Mouse (Mus musculus): ENCODE data around the gene Ptgdr2. TPM values are rescaled to one million over a fixed set of nuclear protein-coding genes. Genes with fewer than 3 reads are reported as not detected.
A peak's percentile ranks its signal among the peaks of the same experiment; 100 is the strongest.

Ptgdr2 gene
- polyA plus RNA-seq, 1 experiment from 2014 or later = not detected

- no peak overlapping the region for H3K4me3 ChIP-seq (ENCODE audit: low read depth, low read length)
- no peaks in the 10 kb centered on the region for H3K9me3 ChIP-seq (ENCODE audit: control insufficient read depth)
- no peaks in the 10 kb centered on the region for H3K27me3 ChIP-seq (replicated peaks; ENCODE audit: control insufficient read depth, insufficient read depth, low read length)
- WGBS = 42% methylated on average over 12 of the region's 12 CpGs
- peak; percentile 14; the same call in 1 of the 2 replicates for ATAC-seq
- no peak overlapping the region for H3K27ac ChIP-seq (ENCODE audit: low read depth, low read length)
- no peak overlapping the region for H3K9ac ChIP-seq (ENCODE audit: low read depth, low read length)
- no peaks in the 10 kb centered on the region for H3K4me1 ChIP-seq (replicated peaks; ENCODE audit: control insufficient read depth, insufficient read depth, low read length)
- H3K4me2 ChIP-seq (replicated peaks; ENCODE audit: low read depth) = no peak overlapping the region
- H3K36me3 ChIP-seq (ENCODE audit: control insufficient read depth, insufficient read depth) = peaks cover 8% of the 10 kb centered on the region; the same call in 1 of the 2 replicates
- TF ChIP-seq CTCF (IDR thresholded peaks at IDR 0.05; ENCODE audit: low read depth) = no peak
These were observed 23.0 kb downstream of the Ptgdr2 start for GRCm38 (mm10) chr19:10959978-10960346.

- Histone ChIP-seq H3K4me3 (ENCODE audit: low read depth, low read length) (no peak overlapping the region), H3K4me2 (replicated peaks; ENCODE audit: low read depth) (no peak overlapping the region), H3K27me3 (replicated peaks; ENCODE audit: control insufficient read depth, insufficient read depth, low read length) (no peaks in the 10 kb centered on the region), H3K36me3 (ENCODE audit: control insufficient read depth, insufficient read depth) (peaks cover 32% of the 10 kb centered on the region), H3K4me1 (replicated peaks; ENCODE audit: control insufficient read depth, insufficient read depth, low read length) (peaks cover 4% of the 10 kb centered on the region; the same call in 1 of the 2 replicates), H3K27ac (ENCODE audit: low read depth, low read length) (no peak overlapping the region), H3K9me3 (ENCODE audit: control insufficient read depth) (no peaks in the 10 kb centered on the region), H3K9ac (ENCODE audit: low read depth, low read length) (no peak overlapping the region)
- no peak for ATAC-seq
- 85% methylated on average over 7 of the region's 7 CpGs for WGBS
- no peak for TF ChIP-seq CTCF (IDR thresholded peaks at IDR 0.05; ENCODE audit: low read depth)
These were observed 28.8 kb downstream of the Ptgdr2 start for GRCm38 (mm10) chr19:10965721-10966120.

DNA sequence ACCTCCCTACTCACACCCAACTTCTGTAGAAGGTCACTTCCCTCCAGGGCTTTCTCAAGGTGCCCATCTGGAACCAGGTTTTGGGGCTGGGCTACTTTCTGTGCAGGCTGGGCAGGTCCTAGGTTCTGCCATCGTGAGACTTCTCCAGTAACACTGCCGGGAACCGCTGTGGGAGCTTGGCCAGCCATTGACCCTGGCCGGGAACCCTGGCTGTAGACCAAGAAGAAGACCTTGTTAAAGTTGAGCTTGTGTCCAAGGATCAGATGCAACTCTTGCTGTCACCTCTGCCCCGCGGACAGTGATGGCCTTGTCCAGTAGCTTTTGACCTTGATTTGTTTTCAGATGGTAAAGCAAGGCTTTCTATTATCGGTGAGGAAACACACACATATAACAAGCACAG is 31.6 kb downstream of the Ptgdr2 start:
- Histone ChIP-seq H3K27ac (ENCODE audit: low read depth, low read length) (no peak overlapping the region), H3K9ac (ENCODE audit: low read depth, low read length) (no peak overlapping the region), H3K4me3 (ENCODE audit: low read depth, low read length) (no peak overlapping the region), H3K4me1 (replicated peaks; ENCODE audit: control insufficient read depth, insufficient read depth, low read length) (peaks cover 8% of the 10 kb centered on the region; the same call in 1 of the 2 replicates), H3K9me3 (ENCODE audit: control insufficient read depth) (no peaks in the 10 kb centered on the region), H3K27me3 (replicated peaks; ENCODE audit: control insufficient read depth, insufficient read depth, low read length) (no peaks in the 10 kb centered on the region), H3K4me2 (replicated peaks; ENCODE audit: low read depth) (no peak overlapping the region), H3K36me3 (ENCODE audit: control insufficient read depth, insufficient read depth) (peaks cover 31% of the 10 kb centered on the region)
- 90% methylated on average over 7 of the region's 7 CpGs for WGBS
- TF ChIP-seq CTCF (IDR thresholded peaks at IDR 0.05; ENCODE audit: low read depth) = no peak
- ATAC-seq = no peak

- Histone ChIP-seq H3K27ac (ENCODE audit: low read depth, low read length) (peak overlapping the region; percentile 94), H3K4me1 (replicated peaks; ENCODE audit: control insufficient read depth, insufficient read depth, low read length) (peaks cover 9% of the 10 kb centered on the region; the same call in 1 of the 2 replicates), H3K27me3 (replicated peaks; ENCODE audit: control insufficient read depth, insufficient read depth, low read length) (no peaks in the 10 kb centered on the region), H3K36me3 (ENCODE audit: control insufficient read depth, insufficient read depth) (peaks cover 19% of the 10 kb centered on the region), H3K4me2 (replicated peaks; ENCODE audit: low read depth) (no peak overlapping the region; the same call in 1 of the 2 replicates), H3K9me3 (ENCODE audit: control insufficient read depth) (no peaks in the 10 kb centered on the region), H3K9ac (ENCODE audit: low read depth, low read length) (no peak overlapping the region), H3K4me3 (ENCODE audit: low read depth, low read length) (no peak overlapping the region)
- no peak for TF ChIP-seq CTCF (IDR thresholded peaks at IDR 0.05; ENCODE audit: low read depth)
- ATAC-seq = peak; percentile 73
- 27% methylated on average over 3 of the region's 3 CpGs for WGBS
These were observed 33.5 kb downstream of the Ptgdr2 start for GRCm38 (mm10) chr19:10970457-10970856.

- peaks cover 9% of the 10 kb centered on the region; the same call in 1 of the 2 replicates for H3K4me1 ChIP-seq (replicated peaks; ENCODE audit: control insufficient read depth, insufficient read depth, low read length)
- WGBS = 57% methylated on average over 3 of the region's 3 CpGs
- no peak overlapping the region; the same call in 1 of the 2 replicates for H3K9ac ChIP-seq (ENCODE audit: low read depth, low read length)
- no peaks in the 10 kb centered on the region for H3K27me3 ChIP-seq (replicated peaks; ENCODE audit: control insufficient read depth, insufficient read depth, low read length)
- no peaks in the 10 kb centered on the region for H3K9me3 ChIP-seq (ENCODE audit: control insufficient read depth)
- H3K4me2 ChIP-seq (replicated peaks; ENCODE audit: low read depth) = peak overlapping the region; percentile 57
- TF ChIP-seq CTCF (IDR thresholded peaks at IDR 0.05; ENCODE audit: low read depth) = no peak
- peak overlapping the region; percentile 94 for H3K27ac ChIP-seq (ENCODE audit: low read depth, low read length)
- no peak overlapping the region for H3K4me3 ChIP-seq (ENCODE audit: low read depth, low read length)
- ATAC-seq = no peak
- H3K36me3 ChIP-seq (ENCODE audit: control insufficient read depth, insufficient read depth) = peaks cover 9% of the 10 kb centered on the region
These were observed 35.7 kb downstream of the Ptgdr2 start for GRCm38 (mm10) chr19:10972660-10973059.

DNA sequence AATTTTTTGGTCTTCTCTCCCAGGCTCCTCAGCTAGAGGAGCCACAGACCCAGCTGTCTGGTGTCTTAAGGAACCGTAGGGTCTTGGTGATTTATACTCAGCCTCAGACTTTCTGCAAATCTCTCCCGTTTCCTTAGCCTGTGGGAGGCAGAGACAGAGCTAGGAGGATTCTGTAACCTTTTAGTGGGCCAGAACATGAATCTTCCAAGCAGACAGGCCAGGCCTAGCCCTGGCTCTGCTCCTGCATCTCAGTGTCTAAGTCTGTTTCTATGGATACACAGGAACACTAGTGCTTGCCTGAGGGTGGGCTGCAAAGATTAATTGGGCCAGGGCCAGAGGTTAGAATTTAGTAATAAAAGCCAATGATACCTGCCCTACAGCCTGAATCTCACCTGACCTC is 36.2 kb downstream of the Ptgdr2 start:
- Histone ChIP-seq H3K27me3 (replicated peaks; ENCODE audit: control insufficient read depth, insufficient read depth, low read length) (no peaks in the 10 kb centered on the region), H3K4me3 (ENCODE audit: low read depth, low read length) (no peak overlapping the region), H3K9me3 (ENCODE audit: control insufficient read depth) (no peaks in the 10 kb centered on the region), H3K27ac (ENCODE audit: low read depth, low read length) (peak overlapping the region; percentile 94), H3K36me3 (ENCODE audit: control insufficient read depth, insufficient read depth) (peaks cover 3% of the 10 kb centered on the region; the same call in 1 of the 2 replicates), H3K4me1 (replicated peaks; ENCODE audit: control insufficient read depth, insufficient read depth, low read length) (peaks cover 9% of the 10 kb centered on the region; the same call in 1 of the 2 replicates), H3K9ac (ENCODE audit: low read depth, low read length) (peak overlapping the region; percentile 12; the same call in 1 of the 2 replicates), H3K4me2 (replicated peaks; ENCODE audit: low read depth) (peak overlapping the region; percentile 57)
- no peak for ATAC-seq
- TF ChIP-seq CTCF (IDR thresholded peaks at IDR 0.05; ENCODE audit: low read depth) = no peak
- 67% methylated on average over 2 of the region's 2 CpGs for WGBS
